Mouse (Mus musculus) CD8-positive naive resting alpha-beta T cell, adult 57 days (primary cell): ENCODE data around the gene Gm17067. TPM values are rescaled to one million over a fixed set of nuclear protein-coding genes. Genes with fewer than 3 reads are reported as not detected.

Experiments used
- total RNA-seq: library from RNA; stranded (reverse); gene quantifications from one replicate; pipeline ENCODE4 v1.2.4, GENCODE M21; 2023

Gm17067 gene
- total RNA-seq, result not detected

DNA sequence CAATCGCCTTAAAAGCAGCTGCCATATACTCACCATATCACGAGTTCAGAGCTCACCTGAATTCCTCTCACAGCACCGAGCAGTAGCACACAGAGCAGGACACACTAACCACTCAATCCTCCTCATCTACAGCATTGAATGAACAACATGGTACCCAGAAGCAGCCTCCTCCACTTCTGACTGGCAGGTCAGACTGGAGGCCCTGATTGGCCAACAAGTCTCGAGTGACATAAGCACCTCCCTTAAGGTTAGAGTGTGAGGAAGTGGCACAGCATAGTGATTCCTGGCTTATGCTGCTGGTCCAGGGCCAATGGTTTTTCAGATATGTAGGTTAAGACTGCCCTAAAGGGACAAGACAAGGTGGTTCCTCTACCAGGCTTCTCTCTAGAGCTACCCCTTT is at the start of gene Gm17067:
Gene Gm17067, minus strand, starts transcription at position 101 of the 400 bp plus-strand sequence.

GRCm38 (mm10) chr7:42692362-42693158 is 34.3 kb downstream of the Gm17067 start, which contains the start of gene Zfp975:
TSS of gene Zfp975 (minus strand) at chr7:42692742.

Other genes starting within 250 kb of the Gm17067 start
- 38.3 TPM for gene Zfp141, start 221.3 kb downstream of the Gm17067 start, total RNA-seq
- gene Gm21028, start 148.4 kb downstream of the Gm17067 start, total RNA-seq, result not detected
- not detected for gene Zfp977, start 134.5 kb downstream of the Gm17067 start, total RNA-seq
- 0.24 TPM for gene Zfp976, start 84.4 kb downstream of the Gm17067 start, total RNA-seq
- 1.6 TPM for gene Zfp975, start 34.3 kb downstream of the Gm17067 start, total RNA-seq
- not detected for gene Vmn2r62, start 66.5 kb upstream of the Gm17067 start, total RNA-seq
- gene Gm2381, start 140.2 kb upstream of the Gm17067 start, total RNA-seq, result not detected
- not detected for gene Vmn2r63, start 206.8 kb upstream of the Gm17067 start, total RNA-seq